Mouse (Mus musculus) heart, adult 2 months (tissue): ENCODE measurements around the gene Rsph3b.
"Not testable (repeated sequence)": the region's sequence is repeated elsewhere in the genome, so short reads cannot be mapped to it uniquely, and the experiment has no call there.

ENCODE experiments used
- CTCF ChIP-seq: fragments of 200-600 bp; IDR thresholded peaks from 2 replicates; pipeline ENCODE4 v1.8.1; 2022; ENCODE audit warnings: antibody characterized with exemption, mild to moderate bottlenecking, moderate library complexity
- EP300 ChIP-seq: fragments of 200-500 bp; IDR thresholded peaks from 2 replicates; pipeline ENCODE4 v1.6.1; 2011; ENCODE audit warnings: low read depth, low read length, control low read depth; ENCODE audit not compliant: insufficient read depth
- POLR2A ChIP-seq: fragments of 200-500 bp; IDR thresholded peaks from 2 replicates; pipeline ENCODE4 v1.6.1; 2011; ENCODE audit warnings: mild to moderate bottlenecking, low read depth, low read length, control low read depth; ENCODE audit not compliant: insufficient read depth

DNA sequence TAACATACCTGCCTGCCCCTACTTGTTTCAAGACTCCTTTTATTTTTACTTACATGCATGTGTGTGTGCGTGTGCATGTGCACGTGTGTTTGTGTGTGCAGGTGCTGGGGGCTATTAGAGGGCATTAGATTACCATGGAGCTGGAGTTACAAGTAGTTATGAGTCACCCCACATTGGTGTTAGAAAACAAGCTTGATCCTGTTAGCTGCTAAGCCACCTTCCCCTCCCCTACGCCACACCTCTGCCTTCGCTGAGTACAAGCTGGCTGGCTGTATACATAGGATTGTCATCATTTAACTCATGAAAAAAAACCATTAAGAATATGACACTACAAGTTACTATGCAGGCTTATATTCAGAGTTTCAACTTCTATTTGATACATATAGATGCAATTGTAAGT is 33.2 kb downstream of the Rsph3b start:
- TF ChIP-seq CTCF, POLR2A, EP300: not testable (repeated sequence)
